Mouse (Mus musculus): ENCODE results near the gene Taar6. TPM values are rescaled to one million over a fixed set of nuclear protein-coding genes. Genes with fewer than 3 reads are reported as not detected.

Gene Taar6
- polyA plus RNA-seq, 1 experiment from 2014 or later: not detected

- 84% methylated on average over 3 of the region's 3 CpGs for WGBS
- Histone ChIP-seq H3K4me1 (ENCODE audit: insufficient read depth, low read depth, low read length) (no peaks in the 10 kb centered on the region), H3K9ac (replicated peaks; ENCODE audit: low read depth) (no peak within 1 kb of the TSS), H3K4me3 (ENCODE audit: low read depth, low read length) (no peak within 1 kb of the TSS), H3K27ac (ENCODE audit: low read length) (no peak within 1 kb of the TSS), H3K27me3 (replicated peaks; ENCODE audit: insufficient read depth, low read length) (no peaks in the 10 kb centered on the region), H3K36me3 (ENCODE audit: insufficient read depth, low read length) (no peaks in the 10 kb centered on the region), H3K4me2 (replicated peaks; ENCODE audit: low read depth, low read length) (no peak within 1 kb of the TSS), H3K9me3 (ENCODE audit: low read length) (no peaks in the 10 kb centered on the region)
- no peak for TF ChIP-seq EP300 (IDR thresholded peaks at IDR 0.05)
- no peak for TF ChIP-seq CTCF (IDR thresholded peaks at IDR 0.05)
- DNase-seq (ENCODE audit: low spot score) (no peak), ATAC-seq (no peak)
These were observed 7.9 kb upstream of the Taar6 start, which contains the start of gene Taar7a for GRCm38 (mm10) chr10:23993381-23993780. Gene Taar7a (minus strand): TSS chr10:23993481.

GRCm38 (mm10) chr10:23986419-23986818, 973 bp upstream of the Taar6 start:
- no peak for DNase-seq (ENCODE audit: low spot score)
- Histone ChIP-seq H3K4me1 (ENCODE audit: insufficient read depth, low read depth, low read length) (no peaks in the 10 kb centered on the region), H3K36me3 (ENCODE audit: insufficient read depth, low read length) (no peaks in the 10 kb centered on the region), H3K4me2 (replicated peaks; ENCODE audit: low read depth, low read length) (no peak overlapping the region), H3K27me3 (replicated peaks; ENCODE audit: insufficient read depth, low read length) (no peaks in the 10 kb centered on the region), H3K9ac (replicated peaks; ENCODE audit: low read depth) (no peak overlapping the region), H3K4me3 (ENCODE audit: low read depth, low read length) (no peak overlapping the region), H3K27ac (ENCODE audit: low read length) (no peak overlapping the region), H3K9me3 (ENCODE audit: low read length) (no peaks in the 10 kb centered on the region)
- 81% methylated on average over 5 of the region's 5 CpGs for WGBS
- no peak for ATAC-seq
- TF ChIP-seq EP300 (IDR thresholded peaks at IDR 0.05): no peak
- TF ChIP-seq CTCF (IDR thresholded peaks at IDR 0.05): no peak

GRCm38 (mm10) chr10:23978901-23979705, 6.3 kb downstream of the Taar6 start:
- no peak overlapping the region for H3K9ac ChIP-seq (replicated peaks; ENCODE audit: low read depth)
- no peaks in the 10 kb centered on the region for H3K9me3 ChIP-seq (ENCODE audit: low read length)
- H3K4me2 ChIP-seq (replicated peaks; ENCODE audit: low read depth, low read length): no peak overlapping the region
- H3K4me3 ChIP-seq (ENCODE audit: low read depth, low read length): no peak overlapping the region
- no peak overlapping the region for H3K27ac ChIP-seq (ENCODE audit: low read length)
- 38% methylated on average over 16 of the region's 16 CpGs for WGBS
- TF ChIP-seq CTCF (IDR thresholded peaks at IDR 0.05): peak; percentile 89
- TF ChIP-seq EP300 (IDR thresholded peaks at IDR 0.05): no peak
- H3K27me3 ChIP-seq (replicated peaks; ENCODE audit: insufficient read depth, low read length): no peaks in the 10 kb centered on the region
- no peaks in the 10 kb centered on the region for H3K36me3 ChIP-seq (ENCODE audit: insufficient read depth, low read length)
- no peaks in the 10 kb centered on the region for H3K4me1 ChIP-seq (ENCODE audit: insufficient read depth, low read depth, low read length)
- DNase-seq (ENCODE audit: low spot score) (peak; percentile 85), ATAC-seq (peak; percentile 67)

- Histone ChIP-seq H3K9me3 (ENCODE audit: low read length) (no peaks in the 10 kb centered on the region), H3K4me1 (ENCODE audit: insufficient read depth, low read depth, low read length) (no peaks in the 10 kb centered on the region), H3K4me2 (replicated peaks; ENCODE audit: low read depth, low read length) (no peak overlapping the region), H3K27me3 (replicated peaks; ENCODE audit: insufficient read depth, low read length) (no peaks in the 10 kb centered on the region), H3K9ac (replicated peaks; ENCODE audit: low read depth) (no peak overlapping the region), H3K4me3 (ENCODE audit: low read depth, low read length) (no peak overlapping the region), H3K27ac (ENCODE audit: low read length) (no peak overlapping the region), H3K36me3 (ENCODE audit: insufficient read depth, low read length) (no peaks in the 10 kb centered on the region)
- DNase-seq (ENCODE audit: low spot score): no peak
- TF ChIP-seq EP300 (IDR thresholded peaks at IDR 0.05) (no peak), CTCF (IDR thresholded peaks at IDR 0.05) (no peak)
- WGBS: 57% methylated on average over 4 of the region's 4 CpGs
- ATAC-seq: no peak
These were observed 7.5 kb downstream of the Taar6 start for GRCm38 (mm10) chr10:23977958-23978357.

GRCm38 (mm10) chr10:23971256-23971655, 14.2 kb downstream of the Taar6 start:
- 75% methylated on average over 5 of the region's 5 CpGs for WGBS
- Histone ChIP-seq H3K9me3 (ENCODE audit: low read length) (no peaks in the 10 kb centered on the region), H3K27me3 (replicated peaks; ENCODE audit: insufficient read depth, low read length) (no peaks in the 10 kb centered on the region), H3K9ac (replicated peaks; ENCODE audit: low read depth) (no peak overlapping the region), H3K36me3 (ENCODE audit: insufficient read depth, low read length) (no peaks in the 10 kb centered on the region), H3K4me1 (ENCODE audit: insufficient read depth, low read depth, low read length) (no peaks in the 10 kb centered on the region), H3K27ac (ENCODE audit: low read length) (no peak overlapping the region), H3K4me2 (replicated peaks; ENCODE audit: low read depth, low read length) (no peak overlapping the region), H3K4me3 (ENCODE audit: low read depth, low read length) (no peak overlapping the region)
- TF ChIP-seq EP300 (IDR thresholded peaks at IDR 0.05) (no peak), CTCF (IDR thresholded peaks at IDR 0.05) (no peak)
- no peak for DNase-seq (ENCODE audit: low spot score)
- ATAC-seq: no peak

- Histone ChIP-seq H3K4me3 (ENCODE audit: low read depth, low read length) (no peak within 1 kb of the TSS), H3K9ac (replicated peaks; ENCODE audit: low read depth) (no peak within 1 kb of the TSS), H3K27ac (ENCODE audit: low read length) (no peak within 1 kb of the TSS), H3K4me1 (ENCODE audit: insufficient read depth, low read depth, low read length) (no peaks in the 10 kb centered on the region), H3K9me3 (ENCODE audit: low read length) (no peaks in the 10 kb centered on the region), H3K27me3 (replicated peaks; ENCODE audit: insufficient read depth, low read length) (no peaks in the 10 kb centered on the region), H3K4me2 (replicated peaks; ENCODE audit: low read depth, low read length) (no peak within 1 kb of the TSS), H3K36me3 (ENCODE audit: insufficient read depth, low read length) (no peaks in the 10 kb centered on the region)
- DNase-seq (ENCODE audit: low spot score) (no peak), ATAC-seq (no peak)
- TF ChIP-seq CTCF (IDR thresholded peaks at IDR 0.05) (no peak), EP300 (IDR thresholded peaks at IDR 0.05) (no peak)
- 84% methylated on average over 11 of the region's 11 CpGs for WGBS
These were observed 14.7 kb downstream of the Taar6 start, which contains the start of gene Taar5 for GRCm38 (mm10) chr10:23970656-23971165. Gene Taar5 (plus strand): TSS chr10:23970706.
